Mouse (Mus musculus) small intestine, adult 2 months (tissue): ENCODE data around the gene Tnfaip3.

ENCODE experiments used
- CTCF ChIP-seq: fragments of 200-500 bp; IDR thresholded peaks from 2 replicates; pipeline ENCODE4 v1.5.1; 2012; ENCODE audit warnings: low read depth, mild to moderate bottlenecking, control low read depth, inconsistent platforms, low read length, moderate library complexity, mixed read lengths; ENCODE audit not compliant: insufficient replicate concordance, insufficient read length; ENCODE audit errors: extremely low read depth
- POLR2A ChIP-seq: fragments of 200-500 bp; IDR thresholded peaks from 2 replicates; pipeline ENCODE4 v1.6.1; 2012; ENCODE audit warnings: low read depth, mild to moderate bottlenecking, control low read depth, inconsistent platforms, low read length, moderate library complexity

GRCm38 (mm10) chr10:18953706-18954071 is 61.8 kb downstream of the Tnfaip3 start:
- TF ChIP-seq CTCF (no peak), POLR2A (no peak)
